Mouse (Mus musculus): Measurements from ENCODE around the gene Klhl2.
A peak's percentile ranks its signal among the peaks of the same experiment; 100 is the strongest.

Klhl2 gene

GRCm38 (mm10) chr8:64831656-64832055 lies 18.2 kb downstream of the Klhl2 start:
- no peak for DNase-seq (ENCODE audit: low read depth, low spot score)

- DNase-seq (ENCODE audit: low read depth, low spot score) = no peak
These were observed 19.9 kb downstream of the Klhl2 start for GRCm38 (mm10) chr8:64829921-64830320.

- DNase-seq (ENCODE audit: low read depth, low spot score) = no peak
These were observed 20.4 kb downstream of the Klhl2 start for GRCm38 (mm10) chr8:64829391-64829790.

- DNase-seq (ENCODE audit: low read depth, low spot score) = no peak
These were observed 21.4 kb downstream of the Klhl2 start for GRCm38 (mm10) chr8:64828466-64828865.

GRCm38 (mm10) chr8:64827356-64827755 lies 22.5 kb downstream of the Klhl2 start:
- DNase-seq (ENCODE audit: low read depth, low spot score) = no peak

GRCm38 (mm10) chr8:64826461-64826860 lies 23.4 kb downstream of the Klhl2 start:
- DNase-seq (ENCODE audit: low read depth, low spot score) = no peak

- DNase-seq (ENCODE audit: low read depth, low spot score) = no peak
These were observed 25.9 kb downstream of the Klhl2 start for GRCm38 (mm10) chr8:64823905-64824304.

GRCm38 (mm10) chr8:64820940-64821339 lies 28.9 kb downstream of the Klhl2 start:
- no peak for DNase-seq (ENCODE audit: low read depth, low spot score)

GRCm38 (mm10) chr8:64811790-64812189 lies 38.0 kb downstream of the Klhl2 start:
- DNase-seq (ENCODE audit: low read depth, low spot score) = no peak

GRCm38 (mm10) chr8:64811083-64811482 lies 38.7 kb downstream of the Klhl2 start:
- DNase-seq (ENCODE audit: low read depth, low spot score) = no peak

- DNase-seq (ENCODE audit: low read depth, low spot score) = no peak
These were observed 43.3 kb downstream of the Klhl2 start for GRCm38 (mm10) chr8:64806558-64806957.

- DNase-seq (ENCODE audit: low read depth, low spot score) = no peak
These were observed 44.8 kb downstream of the Klhl2 start for GRCm38 (mm10) chr8:64804971-64805370.

GRCm38 (mm10) chr8:64799306-64799705 lies 50.5 kb downstream of the Klhl2 start:
- DNase-seq (ENCODE audit: low read depth, low spot score) = no peak

- DNase-seq (ENCODE audit: low read depth, low spot score) = no peak
These were observed 51.3 kb downstream of the Klhl2 start for GRCm38 (mm10) chr8:64798503-64798902.

- no peak for DNase-seq (ENCODE audit: low read depth, low spot score)
These were observed 52.1 kb downstream of the Klhl2 start for GRCm38 (mm10) chr8:64797751-64798150.

GRCm38 (mm10) chr8:64791250-64791881 lies 58.5 kb downstream of the Klhl2 start:
- no peak for DNase-seq (ENCODE audit: low read depth, low spot score)

- DNase-seq (ENCODE audit: low read depth, low spot score) = no peak
These were observed 59.4 kb downstream of the Klhl2 start for GRCm38 (mm10) chr8:64790418-64790817.

- no peak for DNase-seq (ENCODE audit: low read depth, low spot score)
These were observed 61.1 kb downstream of the Klhl2 start for GRCm38 (mm10) chr8:64788715-64789114.

- no peak for DNase-seq (ENCODE audit: low read depth, low spot score)
These were observed 63.0 kb downstream of the Klhl2 start for GRCm38 (mm10) chr8:64786801-64787200.

- DNase-seq (ENCODE audit: low read depth, low spot score) = no peak
These were observed 65.6 kb downstream of the Klhl2 start for GRCm38 (mm10) chr8:64784235-64784634.

GRCm38 (mm10) chr8:64781947-64782346 lies 67.9 kb downstream of the Klhl2 start:
- no peak for DNase-seq (ENCODE audit: low read depth, low spot score)

GRCm38 (mm10) chr8:64777925-64778324 lies 71.9 kb downstream of the Klhl2 start:
- peak; percentile 63 for DNase-seq (ENCODE audit: low read depth, low spot score)

- no peak for DNase-seq (ENCODE audit: low read depth, low spot score)
These were observed 75.7 kb downstream of the Klhl2 start for GRCm38 (mm10) chr8:64774136-64774535.

- no peak for DNase-seq (ENCODE audit: low read depth, low spot score)
These were observed 79.0 kb downstream of the Klhl2 start for GRCm38 (mm10) chr8:64770814-64771213.
